In genomic region chr9:35535110-35535509, GRCm38 (mm10) we compare ENCODE assay signal across 8 mouse cellular contexts. TPM values are rescaled to one million over a fixed set of nuclear protein-coding genes. Genes with fewer than 3 reads are reported as not detected.
DNase-seq lines count a peak whose midpoint lies in the region; ATAC-seq and TF ChIP-seq lines count a peak whose summit lies in the region.

No protein-coding gene starts in this region.

- no peak overlapping the region for H3K9ac ChIP-seq in CH12.LX (ENCODE audit: insufficient read depth, low read depth)
- no peak overlapping the region for H3K9ac ChIP-seq in forebrain, embryonic 16.5 days (replicated peaks; ENCODE audit: low read depth, low read length)
- H3K9ac ChIP-seq in intestine, postnatal 0 days (ENCODE audit: low read depth, low read length) = no peak overlapping the region

- peak; percentile 87 for ATAC-seq in forebrain, embryonic 16.5 days
- peak; percentile 72 for ATAC-seq in intestine, postnatal 0 days
- peak; percentile 86 for ATAC-seq in neutrophil, adult 5-6 weeks (ENCODE audit: extremely low read depth, insufficient number of reproducible peaks, low FRiP score, poor library complexity, severe bottlenecking)
- no peak for ATAC-seq in erythroblast, adult 5-6 weeks (replicated peaks; ENCODE audit: low FRiP score, poor library complexity, severe bottlenecking)

- no peak for TF ChIP-seq EP300 in CH12.LX (IDR thresholded peaks at IDR 0.05; ENCODE audit: low read length)

- H3K79me2 ChIP-seq in CH12.LX (replicated peaks; ENCODE audit: control insufficient read depth, extremely low read depth, insufficient read depth, poor library complexity, severe bottlenecking) = no peaks in the 10 kb centered on the region

- no peaks in the 10 kb centered on the region for H3K9me3 ChIP-seq in CH12.LX (replicated peaks; ENCODE audit: low read length)
- H3K9me3 ChIP-seq in forebrain, embryonic 16.5 days (ENCODE audit: control insufficient read depth, low read length) = no peaks in the 10 kb centered on the region
- no peaks in the 10 kb centered on the region for H3K9me3 ChIP-seq in intestine, postnatal 0 days (ENCODE audit: control insufficient read depth)

- no peak overlapping the region for H3K27ac ChIP-seq in CH12.LX (ENCODE audit: insufficient read depth, low read depth)
- no peak overlapping the region for H3K27ac ChIP-seq in forebrain, embryonic 16.5 days (ENCODE audit: low read length)
- no peak overlapping the region for H3K27ac ChIP-seq in intestine, postnatal 0 days (ENCODE audit: low read depth, low read length)

- no peak overlapping the region for H3K4me2 ChIP-seq in CH12.LX (ENCODE audit: insufficient read depth, low read depth, poor library complexity, severe bottlenecking)
- no peak overlapping the region for H3K4me2 ChIP-seq in forebrain, embryonic 16.5 days (ENCODE audit: low read length)
- H3K4me2 ChIP-seq in intestine, postnatal 0 days (replicated peaks; ENCODE audit: low read depth) = no peak overlapping the region

- dilution Hi-C loops in CH12.LX (cut with MboI; ENCODE audit: extremely low pct_ligation_motif_present, extremely low pct_unique_long_range_greater_than_20kb, low sequenced_read_pairs) = loop anchor here (25.0 kb wide), 1 partner anchor 248 kb away; no protein-coding TSS in a partner anchor

- TF ChIP-seq CTCF in CH12.LX (conservative IDR thresholded peaks at IDR 0.05 in 1 of 2, IDR thresholded peaks at IDR 0.05 in 1 of 2; ENCODE audit: low read depth in 2 of 2, low read length in 2 of 2) = peak; percentile 56 to 85
- peak; percentile 92 for TF ChIP-seq CTCF in intestine, postnatal 0 days (IDR thresholded peaks at IDR 0.05; ENCODE audit: low read depth)
- TF ChIP-seq CTCF in lung, adult 2 months (IDR thresholded peaks at IDR 0.05; ENCODE audit: insufficient read depth, low read length) = peak; percentile 58

- H3K4me1 ChIP-seq in CH12.LX (ENCODE audit: control insufficient read depth in 1 of 2, insufficient read depth in 2 of 2) = peaks cover 6 to 32% of the 10 kb centered on the region in 2 experiments; a peak in 3 of 4 replicates
- peaks cover 12% of the 10 kb centered on the region for H3K4me1 ChIP-seq in forebrain, embryonic 16.5 days (replicated peaks; ENCODE audit: control insufficient read depth, insufficient read depth, low read length)
- no peaks in the 10 kb centered on the region for H3K4me1 ChIP-seq in intestine, postnatal 0 days (replicated peaks; ENCODE audit: control insufficient read depth, insufficient read depth, low read length)
- no peaks in the 10 kb centered on the region for H3K4me1 ChIP-seq in lung, adult 2 months (ENCODE audit: control insufficient read depth, insufficient read depth, low read length)

- DNase-seq in 416B (ENCODE audit: low read depth) = peak; percentile 57
- DNase-seq in CH12.LX (ENCODE audit: extremely low read depth) = peak; percentile 65
- peak; percentile 43 for DNase-seq in cerebellum, adult 11-12 months
- DNase-seq in lung, adult 2 months = no peak

- peak; percentile 84 for TF ChIP-seq RAD21 in CH12.LX (IDR thresholded peaks at IDR 0.05; ENCODE audit: low read depth, low read length)

- WGBS in forebrain, embryonic 16.5 days = 3% methylated on average over 2 of the region's 2 CpGs
- 1% methylated on average over 2 of the region's 2 CpGs for WGBS in intestine, postnatal 0 days
- WGBS in lung, adult 2 months = 11% methylated on average over 2 of the region's 2 CpGs

- TF ChIP-seq POLR2A in CH12.LX (IDR thresholded peaks at IDR 0.05; ENCODE audit: low read depth, low read length) = no peak
- TF ChIP-seq POLR2A in lung, adult 2 months (IDR thresholded peaks at IDR 0.05; ENCODE audit: borderline replicate concordance, extremely low read depth, low read depth, low read length) = no peak

- no peak overlapping the region for H3K4me3 ChIP-seq in CH12.LX (replicated peaks in 1 of 3; ENCODE audit: low read depth in 2 of 3, low read length in 2 of 3, poor library complexity in 1 of 3)
- H3K4me3 ChIP-seq in forebrain, embryonic 16.5 days (replicated peaks; ENCODE audit: low read length) = no peak overlapping the region
- H3K4me3 ChIP-seq in intestine, postnatal 0 days (ENCODE audit: low read depth, low read length) = no peak overlapping the region
- H3K4me3 ChIP-seq in lung, adult 2 months (replicated peaks; ENCODE audit: extremely low read depth, low read depth, low read length) = no peak overlapping the region

- H3K36me3 ChIP-seq in CH12.LX (replicated peaks in 1 of 2; ENCODE audit: control insufficient read depth in 1 of 2, insufficient read depth in 1 of 2, low read length in 1 of 2) = no peaks in the 10 kb centered on the region
- no peaks in the 10 kb centered on the region for H3K36me3 ChIP-seq in forebrain, embryonic 16.5 days (ENCODE audit: control insufficient read depth, insufficient read depth)
- no peaks in the 10 kb centered on the region for H3K36me3 ChIP-seq in intestine, postnatal 0 days (ENCODE audit: control insufficient read depth, insufficient read depth)

- no peaks in the 10 kb centered on the region for H3K27me3 ChIP-seq in CH12.LX (replicated peaks)
- H3K27me3 ChIP-seq in forebrain, embryonic 16.5 days (replicated peaks; ENCODE audit: control insufficient read depth, insufficient read depth, low read length) = no peaks in the 10 kb centered on the region
- no peaks in the 10 kb centered on the region for H3K27me3 ChIP-seq in intestine, postnatal 0 days (replicated peaks; ENCODE audit: control insufficient read depth, insufficient read depth, low read length)

- in situ Hi-C loops in CH12.LX (cut with MboI; ENCODE audit: low pct_ligation_motif_present, low pct_unique_long_range_greater_than_20kb, low sequenced_read_pairs) = loop anchor here (25.0 kb wide), 1 partner anchor 498 kb away; no protein-coding TSS in a partner anchor

TF ChIP-seq in CH12.LX, 34 proteins besides CTCF, POLR2A, EP300 and RAD21:
- TF ChIP-seq RCOR1 (conservative IDR thresholded peaks at IDR 0.05; ENCODE audit: low read depth, low read length) = no peak
- TF ChIP-seq CHD2 (IDR thresholded peaks at IDR 0.05; ENCODE audit: low read length) = no peak
- no peak for TF ChIP-seq SIN3A (IDR thresholded peaks at IDR 0.05; ENCODE audit: low read length)
- peak; percentile 85 for TF ChIP-seq SMC3 (IDR thresholded peaks at IDR 0.05; ENCODE audit: low read depth, low read length)
- peak; percentile 22 for TF ChIP-seq ZC3H11A (IDR thresholded peaks at IDR 0.05; ENCODE audit: low read depth, low read length)
TF ChIP-seq in CH12.LX: peak in this region for 2.

RNA-seq across cellular contexts. Expression of gene Gm1113, which starts 17.0 kb away (rescaled TPM):
- total RNA-seq in CH12.LX (2012; rRNA removed) (not detected in 2 replicates), CH12.LX (2014; rRNA removed) (not detected in 2 replicates)
- not detected in 2 replicates for polyA plus RNA-seq in CH12.LX (2012; ENCODE audit: insufficient read length, low read depth)
- polyA plus RNA-seq in forebrain, embryonic 16.5 days (2015; fragmentation: Nextera tagmentation; extraction: Ambion mirVana) = not detected in 2 replicates
- not detected in 2 replicates for polyA plus RNA-seq in intestine, postnatal 0 days (2015; fragmentation: Nextera tagmentation; extraction: Ambion mirVana)
- not detected in 2 replicates for polyA plus RNA-seq in lung, adult 2 months (2012; rRNA removed)
- not detected in 2 replicates for total RNA-seq in neutrophil, adult 5-6 weeks (2017)
- total RNA-seq in erythroblast, adult 5-6 weeks (2015; ENCODE audit: low replicate concordance) = not detected in 2 replicates
- total RNA-seq in erythroblast, adult 5-6 weeks (2017; ENCODE audit: low replicate concordance) = not detected in 2 replicates

RNA-seq across cellular contexts. Expression of gene Ddx25, which starts 23.2 kb away (rescaled TPM):
- total RNA-seq in CH12.LX (2012; rRNA removed) (0.50 and 0.85 TPM in 2 replicates), CH12.LX (2014; rRNA removed) (0.44 and 0.68 TPM in 2 replicates)
- 0.33 and 0.46 TPM in 2 replicates for polyA plus RNA-seq in CH12.LX (2012; ENCODE audit: insufficient read length, low read depth)
- 19.4 and 21.6 TPM in 2 replicates for polyA plus RNA-seq in forebrain, embryonic 16.5 days (2015; fragmentation: Nextera tagmentation; extraction: Ambion mirVana)
- 0.27 and 0.50 TPM in 2 replicates for polyA plus RNA-seq in intestine, postnatal 0 days (2015; fragmentation: Nextera tagmentation; extraction: Ambion mirVana)
- 0.02 and 0.03 TPM in 2 replicates for polyA plus RNA-seq in lung, adult 2 months (2012; rRNA removed)
- 1.3 and 1.5 TPM in 2 replicates for total RNA-seq in neutrophil, adult 5-6 weeks (2017)
- total RNA-seq in erythroblast, adult 5-6 weeks (2015; ENCODE audit: low replicate concordance) = 0.21 TPM in 1 of 2 replicates, not detected in the other
- total RNA-seq in erythroblast, adult 5-6 weeks (2017; ENCODE audit: low replicate concordance) = not detected in 2 replicates

RNA-seq across cellular contexts. Expression of gene Pus3, which starts 23.3 kb away (rescaled TPM):
- 18.0 and 22.5 TPM in 2 replicates for total RNA-seq in CH12.LX (2012; rRNA removed)
- 40.8 and 45.2 TPM in 2 replicates for total RNA-seq in CH12.LX (2014; rRNA removed)
- polyA plus RNA-seq in CH12.LX (2012; ENCODE audit: insufficient read length, low read depth) = 21.8 and 22.1 TPM in 2 replicates
- 15.7 and 20.6 TPM in 2 replicates for polyA plus RNA-seq in forebrain, embryonic 16.5 days (2015; fragmentation: Nextera tagmentation; extraction: Ambion mirVana)
- 6.5 and 6.6 TPM in 2 replicates for polyA plus RNA-seq in intestine, postnatal 0 days (2015; fragmentation: Nextera tagmentation; extraction: Ambion mirVana)
- polyA plus RNA-seq in lung, adult 2 months (2012; rRNA removed) = 1.1 and 2.2 TPM in 2 replicates
- total RNA-seq in neutrophil, adult 5-6 weeks (2017) = 25.6 and 30.9 TPM in 2 replicates
- 1.5 and 9.4 TPM in 2 replicates for total RNA-seq in erythroblast, adult 5-6 weeks (2015; ENCODE audit: low replicate concordance)
- total RNA-seq in erythroblast, adult 5-6 weeks (2017; ENCODE audit: low replicate concordance) = 3.4 and 6.0 TPM in 2 replicates

RNA-seq across cellular contexts. Expression of gene Pate2, which starts 35.0 kb away (rescaled TPM):
- total RNA-seq in CH12.LX (2012; rRNA removed) (0.17 and 1.0 TPM in 2 replicates), CH12.LX (2014; rRNA removed) (0.24 and 0.59 TPM in 2 replicates)
- 0.41 and 0.68 TPM in 2 replicates for polyA plus RNA-seq in CH12.LX (2012; ENCODE audit: insufficient read length, low read depth)
- 1.3 and 2.3 TPM in 2 replicates for polyA plus RNA-seq in forebrain, embryonic 16.5 days (2015; fragmentation: Nextera tagmentation; extraction: Ambion mirVana)
- polyA plus RNA-seq in intestine, postnatal 0 days (2015; fragmentation: Nextera tagmentation; extraction: Ambion mirVana) = 0.27 and 0.31 TPM in 2 replicates
- not detected in 2 replicates for polyA plus RNA-seq in lung, adult 2 months (2012; rRNA removed)
- total RNA-seq in neutrophil, adult 5-6 weeks (2017) = not detected in 2 replicates
- total RNA-seq in erythroblast, adult 5-6 weeks (2015; ENCODE audit: low replicate concordance) = not detected in 2 replicates
- not detected in 2 replicates for total RNA-seq in erythroblast, adult 5-6 weeks (2017; ENCODE audit: low replicate concordance)

RNA-seq across cellular contexts. Expression of gene Hyls1, which starts 35.1 kb away (rescaled TPM):
- 15.4 and 16.0 TPM in 2 replicates for total RNA-seq in CH12.LX (2012; rRNA removed)
- total RNA-seq in CH12.LX (2014; rRNA removed) = 18.9 and 21.5 TPM in 2 replicates
- polyA plus RNA-seq in CH12.LX (2012; ENCODE audit: insufficient read length, low read depth) = 18.3 and 20.2 TPM in 2 replicates
- polyA plus RNA-seq in forebrain, embryonic 16.5 days (2015; fragmentation: Nextera tagmentation; extraction: Ambion mirVana) = 25.1 and 26.3 TPM in 2 replicates
- 4.2 and 4.9 TPM in 2 replicates for polyA plus RNA-seq in intestine, postnatal 0 days (2015; fragmentation: Nextera tagmentation; extraction: Ambion mirVana)
- 0.75 and 0.89 TPM in 2 replicates for polyA plus RNA-seq in lung, adult 2 months (2012; rRNA removed)
- total RNA-seq in neutrophil, adult 5-6 weeks (2017) = 11.9 and 14.5 TPM in 2 replicates
- total RNA-seq in erythroblast, adult 5-6 weeks (2015; ENCODE audit: low replicate concordance) = 4.8 and 15.4 TPM in 2 replicates
- total RNA-seq in erythroblast, adult 5-6 weeks (2017; ENCODE audit: low replicate concordance) = 5.5 and 6.0 TPM in 2 replicates

Comparison
In these comparisons a context has a peak if more than half of its experiments do, and no peak if none do; other contexts are left out.
1. RNA of gene Ddx25, which starts 23.2 kb away (polyA plus RNA-seq): 19.4 to 21.6 TPM in forebrain, embryonic 16.5 days; 0.27 to 0.50 TPM in intestine, postnatal 0 days, 0.33 to 0.46 TPM in CH12.LX and 0.02 to 0.03 TPM in lung, adult 2 months; every median in the first group is over 10 times any median in the second.
2. Peak in every context shown above with its lines, with median percentiles within 50 percentile points of each other: CTCF ChIP-seq.